Mouse (Mus musculus) myocyte (in vitro differentiated cells): ENCODE measurements around the gene Mcf2l. TPM values are rescaled to one million over a fixed set of nuclear protein-coding genes. Genes with fewer than 3 reads are reported as not detected.

Source experiments
- H3K27me3 ChIP-seq: one replicate; pipeline ENCODE4 v1.6.1; 2011; ENCODE audit not compliant: control insufficient read depth, insufficient read depth, insufficient read length
- H3K36me3 ChIP-seq: one replicate; pipeline ENCODE4 v1.6.1; 2011; ENCODE audit not compliant: control insufficient read depth, insufficient read depth
- H3K4me2 ChIP-seq: one replicate; pipeline ENCODE4 v1.6.1; 2011; ENCODE audit warnings: low read depth, control low read depth
- H3K4me3 ChIP-seq: one replicate; pipeline ENCODE4 v1.5.1; 2011; ENCODE audit warnings: mild to moderate bottlenecking, control low read depth, moderate library complexity
- H3K79me2 ChIP-seq: one replicate; pipeline ENCODE4 v1.6.1; 2011; ENCODE audit not compliant: control insufficient read depth, insufficient read depth
- H3ac ChIP-seq: one replicate; pipeline ENCODE4 v1.6.1; 2011; ENCODE audit not compliant: control insufficient read depth, insufficient read length
- CEBPB ChIP-seq: IDR thresholded peaks from 2 replicates; pipeline ENCODE4 v1.6.1; 2011; ENCODE audit warnings: mild to moderate bottlenecking, moderate library complexity; ENCODE audit not compliant: poor library complexity, insufficient read depth, severe bottlenecking
- E2F4 ChIP-seq: IDR thresholded peaks from one replicate; pipeline ENCODE4 v1.6.1; 2011; ENCODE audit warnings: mild to moderate bottlenecking, control low read depth, moderate library complexity; ENCODE audit not compliant: insufficient read depth
- MAX ChIP-seq: IDR thresholded peaks from one replicate; pipeline ENCODE4 v1.6.1; 2011; ENCODE audit warnings: low read depth, mild to moderate bottlenecking, control low read depth
- MYOD1 ChIP-seq, 3 experiments: IDR thresholded peaks; one replicate each; pipeline ENCODE4 v1.6.1; 2011; ENCODE audit warnings: control low read depth in 2 of 3, low read depth in 2 of 3, mild to moderate bottlenecking in 2 of 3, moderate library complexity in 1 of 3; ENCODE audit not compliant: insufficient read length in 2 of 3, control insufficient read depth in 1 of 3
- MYOG ChIP-seq, 3 experiments: IDR thresholded peaks; one replicate each; pipeline ENCODE4 v1.6.1; 2011; ENCODE audit warnings: control low read depth in 2 of 3, low read depth in 2 of 3, mild to moderate bottlenecking in 2 of 3; ENCODE audit not compliant: insufficient read length in 2 of 3, control insufficient read depth in 1 of 3, insufficient read depth in 1 of 3
- POLR2A ChIP-seq: IDR thresholded peaks from one replicate; pipeline ENCODE4 v1.6.1; 2011; ENCODE audit warnings: low read depth, mild to moderate bottlenecking, control low read depth, moderate library complexity; ENCODE audit not compliant: insufficient read length
- POLR2AphosphoS2 ChIP-seq: IDR thresholded peaks from one replicate; pipeline ENCODE4 v1.6.1; 2011; ENCODE audit warnings: low read depth, control low read depth; ENCODE audit not compliant: insufficient read length
- REST ChIP-seq: IDR thresholded peaks from one replicate; pipeline ENCODE4 v1.6.1; 2011; ENCODE audit warnings: mild to moderate bottlenecking, control low read depth, moderate library complexity; ENCODE audit not compliant: insufficient read depth, insufficient read length
- SRF ChIP-seq: IDR thresholded peaks from one replicate; pipeline ENCODE4 v1.6.1; 2011; ENCODE audit warnings: low read depth; ENCODE audit not compliant: control insufficient read depth, insufficient read length
- TCF12 ChIP-seq: IDR thresholded peaks from one replicate; pipeline ENCODE4 v1.6.1; 2011; ENCODE audit warnings: mild to moderate bottlenecking, control low read depth; ENCODE audit not compliant: poor library complexity, insufficient read depth, severe bottlenecking
- TCF3 ChIP-seq: IDR thresholded peaks from one replicate; pipeline ENCODE4 v1.6.1; 2011; ENCODE audit warnings: low read depth, control low read depth; ENCODE audit not compliant: insufficient read length
- USF1 ChIP-seq: IDR thresholded peaks from one replicate; pipeline ENCODE4 v1.6.1; 2011; ENCODE audit warnings: low read depth, mild to moderate bottlenecking, control low read depth, moderate library complexity
- polyA plus RNA-seq: library from polyadenylated mRNA; unstranded; fragments of >200 nt; fragmentation: generic; extraction: Trizol; gene quantifications from one replicate; pipeline ENCODE4 v1.2.1, GENCODE M21; 2012; ENCODE audit warnings: missing spikeins

The Mcf2l gene
- polyA plus RNA-seq, 1 experiment, result 1.2 TPM

DNA sequence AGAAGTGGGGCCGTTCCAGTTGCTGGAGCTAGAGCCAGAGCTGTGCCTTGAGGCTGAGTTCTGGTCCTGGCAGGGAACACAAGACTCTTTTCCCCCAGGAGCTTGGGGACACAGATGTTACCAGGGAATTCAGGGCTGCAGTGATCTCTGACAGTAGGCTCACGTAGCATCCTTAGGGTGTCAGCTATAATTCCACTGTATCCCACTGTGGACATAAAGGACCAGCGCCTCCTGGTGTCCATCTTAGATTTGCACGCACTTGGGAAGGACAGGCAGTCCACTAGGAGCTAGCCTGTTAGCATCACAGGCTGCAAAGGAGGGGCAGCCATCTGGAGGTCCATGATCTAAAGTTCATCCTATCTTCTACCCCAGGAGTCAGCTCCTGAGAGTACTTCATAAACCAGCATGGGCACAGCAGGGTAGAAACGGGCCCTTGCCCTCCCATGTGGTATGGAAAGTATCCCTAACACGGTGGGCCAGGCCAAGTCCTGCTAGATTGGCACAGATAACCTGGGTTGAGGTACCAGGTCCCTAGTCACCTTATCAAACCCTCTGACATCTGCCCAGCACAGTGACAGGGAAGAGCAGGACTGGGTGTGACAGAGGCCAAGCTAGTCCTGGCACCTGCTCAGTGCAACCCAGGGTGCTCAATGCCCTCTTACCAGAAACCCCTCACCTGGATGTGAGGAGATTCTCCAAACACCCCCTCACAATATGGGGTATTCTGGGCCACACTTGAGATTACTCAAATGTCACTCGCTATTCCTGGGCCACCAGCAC lies 53.8 kb downstream of the Mcf2l start:
- Histone ChIP-seq H3K79me2 (no peaks in the 10 kb centered on the region), H3ac (no peak overlapping the region), H3K4me2 (no peak overlapping the region), H3K36me3 (no peaks in the 10 kb centered on the region), H3K4me3 (no peak overlapping the region), H3K27me3 (peaks cover 62% of the 10 kb centered on the region)
- no peak for TF ChIP-seq REST
- TF ChIP-seq USF1, result no peak
- TF ChIP-seq MAX, result no peak
- TF ChIP-seq SRF, result no peak
- TF ChIP-seq MYOG (IDR thresholded peaks at IDR 0.05; ENCODE audit: control insufficient read depth in 1 of 3, insufficient read depth in 1 of 3, insufficient read length in 2 of 3, low read depth in 2 of 3), result no peak
- TF ChIP-seq E2F4, result no peak
- no peak for TF ChIP-seq POLR2A
- no peak for TF ChIP-seq CEBPB
- no peak for TF ChIP-seq POLR2AphosphoS2
- TF ChIP-seq TCF12, result no peak
- TF ChIP-seq MYOD1 (IDR thresholded peaks at IDR 0.05; ENCODE audit: control insufficient read depth in 1 of 3, insufficient read length in 2 of 3, low read depth in 2 of 3), result no peak
- no peak for TF ChIP-seq TCF3

DNA sequence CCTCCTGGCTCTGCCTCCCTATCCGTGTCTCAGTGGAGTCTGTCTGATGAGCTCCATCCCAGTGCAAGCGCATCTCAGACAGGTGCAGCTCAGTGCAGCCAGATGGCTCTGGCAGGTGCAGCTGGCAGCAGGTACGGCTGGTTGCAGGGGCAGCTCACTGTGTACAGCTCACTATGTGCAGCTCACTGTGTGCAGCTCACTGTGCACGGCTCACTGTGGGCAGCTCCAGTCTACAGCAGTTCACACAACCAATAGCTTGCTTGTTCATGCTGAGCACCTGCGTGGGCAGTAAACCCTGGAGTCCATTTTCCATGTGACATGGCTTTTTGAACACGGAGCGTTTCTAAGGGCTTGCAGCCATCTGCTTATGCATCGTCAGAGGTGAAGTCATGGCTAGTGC lies 54.4 kb downstream of the Mcf2l start:
- Histone ChIP-seq H3ac (no peak overlapping the region), H3K4me3 (no peak overlapping the region), H3K27me3 (peaks cover 62% of the 10 kb centered on the region), H3K36me3 (no peaks in the 10 kb centered on the region), H3K4me2 (no peak overlapping the region), H3K79me2 (no peaks in the 10 kb centered on the region)
- TF ChIP-seq POLR2AphosphoS2 (no peak), SRF (no peak), TCF12 (no peak), E2F4 (no peak), TCF3 (no peak), MAX (no peak), MYOG (IDR thresholded peaks at IDR 0.05; ENCODE audit: control insufficient read depth in 1 of 3, insufficient read depth in 1 of 3, insufficient read length in 2 of 3, low read depth in 2 of 3) (no peak), USF1 (no peak), CEBPB (no peak), REST (no peak)

DNA sequence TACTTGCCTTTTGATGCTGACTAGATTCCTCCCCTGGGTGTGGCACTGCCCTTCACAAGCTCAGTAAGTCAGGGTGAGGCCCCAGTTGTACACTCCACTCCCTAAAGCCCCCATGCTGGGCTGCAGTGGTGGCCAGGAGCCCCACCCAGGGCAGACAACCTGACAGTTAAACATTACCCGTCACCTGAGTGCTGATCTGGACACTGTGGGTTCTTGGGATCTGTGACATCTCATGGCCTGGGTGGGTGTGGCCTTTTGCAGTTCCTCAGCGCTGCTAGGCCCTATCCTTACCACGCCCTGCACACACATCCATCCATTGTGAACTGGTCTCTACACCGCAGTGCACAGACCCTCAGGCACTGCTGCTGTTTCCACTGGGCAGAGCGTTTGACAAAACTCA lies 55.3 kb downstream of the Mcf2l start:
- no peak for TF ChIP-seq USF1
- TF ChIP-seq MAX, result no peak
- TF ChIP-seq E2F4, result no peak
- no peak for TF ChIP-seq MYOD1 (IDR thresholded peaks at IDR 0.05; ENCODE audit: control insufficient read depth in 1 of 3, insufficient read length in 2 of 3, low read depth in 2 of 3)
- TF ChIP-seq TCF12, result no peak
- TF ChIP-seq POLR2A, result no peak
- TF ChIP-seq POLR2AphosphoS2, result no peak
- TF ChIP-seq MYOG (IDR thresholded peaks at IDR 0.05; ENCODE audit: control insufficient read depth in 1 of 3, insufficient read depth in 1 of 3, insufficient read length in 2 of 3, low read depth in 2 of 3), result no peak
- TF ChIP-seq TCF3, result no peak
- TF ChIP-seq CEBPB, result no peak
- TF ChIP-seq SRF, result no peak
- no peak for TF ChIP-seq REST
- Histone ChIP-seq H3K79me2 (no peaks in the 10 kb centered on the region), H3K4me2 (no peak overlapping the region), H3K36me3 (no peaks in the 10 kb centered on the region), H3K27me3 (peaks cover 62% of the 10 kb centered on the region), H3ac (no peak overlapping the region), H3K4me3 (no peak overlapping the region)

DNA sequence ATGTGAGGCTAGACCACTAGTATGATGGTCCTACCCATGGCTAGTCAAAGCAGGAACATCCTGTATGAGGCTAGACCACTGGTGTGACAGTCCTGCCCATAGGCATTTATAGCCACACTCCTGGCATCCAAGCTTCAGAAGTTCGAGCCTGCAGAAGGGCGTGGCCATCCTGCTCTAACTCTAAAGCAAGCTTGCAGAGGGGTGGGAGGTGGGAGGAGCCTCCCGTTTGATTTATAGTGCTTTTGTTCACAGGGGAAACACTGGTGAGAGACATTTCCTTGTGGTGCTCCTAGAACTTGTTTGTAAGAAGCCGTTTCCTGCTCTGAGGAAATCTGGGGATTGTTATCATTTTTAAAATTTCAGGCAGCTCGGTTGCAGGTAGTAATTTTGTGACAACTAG lies 56.7 kb downstream of the Mcf2l start:
- TF ChIP-seq MYOG (IDR thresholded peaks at IDR 0.05; ENCODE audit: control insufficient read depth in 1 of 3, insufficient read depth in 1 of 3, insufficient read length in 2 of 3, low read depth in 2 of 3) (no peak), CEBPB (no peak)
- no peaks in the 10 kb centered on the region for H3K36me3 ChIP-seq
- H3ac ChIP-seq, result no peak overlapping the region
- no peaks in the 10 kb centered on the region for H3K79me2 ChIP-seq
- no peak overlapping the region for H3K4me3 ChIP-seq
- H3K4me2 ChIP-seq, result no peak overlapping the region
- H3K27me3 ChIP-seq, result peaks cover 62% of the 10 kb centered on the region

DNA sequence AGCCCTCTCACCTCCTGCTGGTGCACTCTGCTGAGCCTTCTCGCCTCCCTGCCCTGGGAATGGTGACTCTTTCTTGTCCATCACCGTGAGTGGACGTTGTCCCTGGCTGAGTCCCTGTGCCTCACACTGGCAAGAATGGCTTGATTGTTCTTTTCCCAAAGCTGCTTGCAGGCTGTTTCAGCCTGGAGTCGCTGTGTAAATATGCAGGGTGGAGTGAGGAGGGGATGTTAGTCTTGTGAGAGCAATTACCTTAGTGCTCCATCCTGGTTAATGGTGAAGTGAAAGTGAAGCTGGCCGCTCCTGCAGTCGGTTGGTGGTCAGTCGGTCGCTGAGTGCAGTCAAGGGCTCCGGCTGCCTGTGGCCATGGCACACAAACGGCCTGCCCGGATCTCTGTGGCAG lies 57.8 kb downstream of the Mcf2l start:
- H3K27me3 ChIP-seq, result peaks cover 51% of the 10 kb centered on the region
- no peak overlapping the region for H3ac ChIP-seq
- TF ChIP-seq POLR2A (no peak), SRF (no peak), E2F4 (no peak), MYOG (IDR thresholded peaks at IDR 0.05; ENCODE audit: control insufficient read depth in 1 of 3, insufficient read depth in 1 of 3, insufficient read length in 2 of 3, low read depth in 2 of 3) (no peak), USF1 (no peak), REST (no peak), POLR2AphosphoS2 (no peak), TCF12 (no peak)
- H3K4me2 ChIP-seq, result no peak overlapping the region
- no peaks in the 10 kb centered on the region for H3K36me3 ChIP-seq
- H3K4me3 ChIP-seq, result no peak overlapping the region
- no peaks in the 10 kb centered on the region for H3K79me2 ChIP-seq
